Mouse (Mus musculus) cerebellum, adult 9-11 months (tissue): ENCODE results near the gene Wnt3a.
"Not testable (repeated sequence)": the region's sequence is repeated elsewhere in the genome, so short reads cannot be mapped to it uniquely, and the experiment has no call there.

ENCODE experiments used
- DNase-seq: peaks from one replicate; pipeline ENCODE4 v3.0.0; 2022

The Wnt3a gene

DNA sequence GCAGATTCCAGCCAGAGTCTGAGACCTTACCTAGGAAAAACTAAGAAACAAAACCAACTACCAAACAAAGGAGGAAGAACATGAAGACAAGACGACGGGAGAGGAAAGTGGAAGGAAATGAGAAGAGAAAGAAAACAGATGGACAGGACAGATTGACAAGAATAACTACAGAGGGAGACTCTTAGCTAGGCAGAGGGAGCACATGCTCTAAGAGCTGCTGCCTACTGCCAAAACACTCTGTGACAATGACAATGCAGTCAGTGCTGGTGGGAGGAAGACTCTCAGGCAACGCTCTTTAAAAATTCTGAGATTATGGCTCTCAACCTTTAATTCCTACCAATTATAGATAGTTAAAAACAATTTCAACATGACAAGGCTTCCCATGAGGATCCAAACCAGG, 73.6 kb downstream of the Wnt3a start:
- DNase-seq: no peak

DNA sequence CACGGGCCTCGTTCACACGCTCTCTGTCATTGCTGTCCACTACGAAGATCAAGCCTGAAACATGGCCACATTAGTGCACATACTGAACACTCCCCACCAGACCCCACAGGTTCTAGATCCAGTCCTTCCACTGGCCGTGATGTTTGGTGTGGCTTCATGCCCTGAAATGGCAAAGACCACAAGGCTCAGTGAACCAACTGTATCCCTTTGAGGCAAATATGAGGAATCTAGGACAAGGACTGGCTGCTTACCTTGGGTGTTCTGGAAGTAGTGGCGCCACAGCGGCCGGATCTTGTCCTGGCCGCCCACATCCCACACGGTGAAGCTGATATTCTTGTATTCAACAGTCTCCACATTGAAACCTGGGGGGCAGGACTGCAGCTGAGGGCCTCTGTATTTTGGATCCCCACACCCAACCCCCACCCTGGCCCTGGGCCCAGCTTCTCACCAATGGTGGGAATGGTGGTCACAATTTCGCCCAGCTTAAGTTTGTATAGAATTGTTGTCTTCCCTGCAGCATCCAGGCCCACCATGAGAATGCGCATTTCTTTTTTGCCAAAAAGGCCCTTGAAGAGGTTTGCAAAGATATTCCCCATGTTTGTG, 77.6 kb downstream of the Wnt3a start:
- DNase-seq: no peak

DNA sequence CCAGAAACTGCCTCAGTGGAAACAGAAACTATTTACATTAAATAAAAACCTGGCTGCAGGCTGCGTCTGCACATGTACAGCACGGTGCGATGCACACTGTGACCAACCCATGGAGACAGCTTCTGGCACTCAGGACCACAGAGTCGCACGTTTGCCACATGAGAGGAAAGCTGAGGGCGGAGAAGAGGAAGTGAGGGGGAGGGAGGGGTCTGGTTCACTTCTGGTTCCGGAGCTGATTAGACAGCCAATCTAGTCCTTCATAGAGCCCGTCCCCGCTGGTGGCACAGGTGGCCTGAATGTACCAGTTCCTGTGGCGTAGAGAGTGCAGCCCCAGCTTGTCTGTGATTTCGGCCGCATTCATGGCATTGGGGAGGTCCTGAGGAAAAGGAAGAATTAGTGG, 78.2 kb downstream of the Wnt3a start:
- not testable (repeated sequence) for DNase-seq

DNA sequence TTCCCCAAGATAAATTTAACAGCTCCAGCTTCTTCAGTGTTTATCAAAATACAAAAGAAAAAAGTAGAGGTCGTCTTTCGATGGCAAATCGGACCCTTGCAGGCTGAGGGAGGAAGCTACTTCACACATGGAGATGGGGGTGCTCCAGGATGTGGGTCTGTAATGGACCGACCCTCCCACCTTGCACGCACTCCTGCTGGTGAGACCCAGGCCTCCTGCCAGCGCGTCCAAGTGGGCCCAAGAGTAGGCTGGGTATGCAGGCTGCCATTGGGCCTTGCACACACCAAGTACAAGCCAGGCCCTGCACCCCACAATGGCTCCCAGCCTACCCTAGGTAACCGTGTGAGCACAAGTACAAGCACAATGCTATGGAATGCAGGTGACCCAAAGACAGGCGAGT, 79.0 kb downstream of the Wnt3a start:
- not testable (repeated sequence) for DNase-seq

DNA sequence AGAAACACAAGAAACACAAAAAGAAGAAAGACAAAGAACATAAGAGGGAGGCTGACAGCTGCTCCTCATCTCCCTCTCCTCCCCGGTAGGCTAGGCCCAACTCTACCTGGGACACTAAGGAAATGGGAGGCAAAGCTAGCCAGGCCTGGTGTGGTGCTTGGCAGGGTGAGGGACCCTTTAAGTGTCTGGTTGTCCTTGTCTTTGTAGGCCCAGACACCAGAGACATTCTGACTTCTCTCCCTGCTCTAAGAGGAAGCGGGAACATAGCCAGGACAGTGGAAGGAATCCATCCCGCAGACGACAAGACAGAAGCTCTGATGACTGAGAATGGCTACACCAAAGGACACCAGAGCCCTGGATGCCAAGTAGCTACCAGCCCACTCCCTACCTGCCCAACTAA, 80.5 kb downstream of the Wnt3a start:
- no peak for DNase-seq

DNA sequence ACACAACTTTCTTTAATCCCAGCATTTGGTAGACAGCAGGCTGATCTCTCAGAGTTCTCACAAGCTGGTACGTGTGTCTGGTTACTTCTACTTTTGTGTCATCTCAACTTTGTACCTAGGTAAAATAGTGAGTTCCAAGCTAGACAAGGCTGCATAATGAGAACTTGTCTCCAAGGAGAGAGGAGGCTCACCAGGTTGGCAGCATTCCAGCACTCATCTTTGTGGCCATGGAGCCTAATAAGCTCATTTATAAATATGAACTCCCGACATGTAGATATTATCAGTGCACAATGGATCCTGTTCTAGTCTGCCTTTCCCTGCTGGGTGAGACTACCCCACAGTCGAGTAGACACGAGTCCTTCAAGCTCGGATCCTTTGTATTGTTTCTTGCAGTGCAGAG, 81.0 kb downstream of the Wnt3a start:
- DNase-seq: no peak

DNA sequence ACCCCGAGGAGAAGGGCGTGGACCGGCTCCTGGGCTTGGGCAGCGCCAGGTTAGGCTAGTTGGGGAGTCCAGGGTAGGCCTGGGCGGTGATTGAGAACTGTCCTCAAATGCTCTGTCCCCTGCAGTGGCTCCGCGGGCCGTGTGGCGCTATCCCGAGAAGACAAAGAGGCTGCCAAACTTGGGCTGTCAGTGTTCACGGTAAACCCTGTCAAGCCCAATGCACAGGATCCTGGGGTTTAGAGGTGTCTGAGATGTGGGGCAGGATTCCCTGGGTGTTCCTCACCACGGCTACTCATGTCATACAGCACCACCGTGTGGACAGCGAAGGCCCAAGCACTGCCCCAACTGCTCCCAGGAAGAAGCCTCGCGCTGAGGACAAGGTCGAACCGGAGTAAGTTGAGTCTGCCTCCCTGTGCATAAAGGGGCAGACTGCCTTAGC, 81.5 kb downstream of the Wnt3a start:
- DNase-seq: peak; percentile 78

DNA sequence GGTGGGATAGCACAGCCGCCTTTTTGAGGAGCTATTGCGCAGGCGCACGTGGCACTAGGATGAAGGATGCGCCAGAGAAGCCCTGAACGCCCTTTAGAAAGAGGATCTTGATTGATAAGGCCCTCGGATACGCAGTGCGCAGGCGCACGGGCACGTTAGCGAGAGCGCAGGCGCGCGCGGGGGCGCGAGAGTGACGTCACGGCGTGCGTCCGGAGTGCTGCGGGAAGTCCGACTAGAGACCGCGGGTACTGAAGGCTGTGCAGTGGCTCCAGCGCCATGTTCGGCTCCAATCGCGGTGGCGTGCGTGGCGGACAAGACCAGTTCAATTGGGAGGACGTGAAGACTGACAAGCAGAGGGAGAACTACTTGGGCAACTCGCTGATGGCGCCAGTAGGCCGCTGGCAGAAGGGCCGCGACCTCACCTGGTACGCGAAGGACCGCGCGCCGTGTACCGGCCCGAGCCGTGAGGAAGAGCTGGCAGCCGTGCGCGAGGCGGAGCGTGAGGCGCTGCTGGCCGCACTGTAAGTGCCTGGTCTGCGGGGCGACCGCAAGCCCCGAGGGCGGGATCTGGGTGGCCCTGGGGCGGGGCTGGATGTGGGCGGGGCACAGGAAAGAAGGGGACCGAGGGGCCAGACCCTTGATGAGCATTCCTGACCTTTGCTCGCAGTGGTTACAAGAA, 82.3 kb downstream of the Wnt3a start, which contains the start of gene 2310033P09Rik:
2310033P09Rik (plus strand) TSS at position 169 of the 679 bp plus-strand sequence.
- peak; percentile 96 for DNase-seq

DNA sequence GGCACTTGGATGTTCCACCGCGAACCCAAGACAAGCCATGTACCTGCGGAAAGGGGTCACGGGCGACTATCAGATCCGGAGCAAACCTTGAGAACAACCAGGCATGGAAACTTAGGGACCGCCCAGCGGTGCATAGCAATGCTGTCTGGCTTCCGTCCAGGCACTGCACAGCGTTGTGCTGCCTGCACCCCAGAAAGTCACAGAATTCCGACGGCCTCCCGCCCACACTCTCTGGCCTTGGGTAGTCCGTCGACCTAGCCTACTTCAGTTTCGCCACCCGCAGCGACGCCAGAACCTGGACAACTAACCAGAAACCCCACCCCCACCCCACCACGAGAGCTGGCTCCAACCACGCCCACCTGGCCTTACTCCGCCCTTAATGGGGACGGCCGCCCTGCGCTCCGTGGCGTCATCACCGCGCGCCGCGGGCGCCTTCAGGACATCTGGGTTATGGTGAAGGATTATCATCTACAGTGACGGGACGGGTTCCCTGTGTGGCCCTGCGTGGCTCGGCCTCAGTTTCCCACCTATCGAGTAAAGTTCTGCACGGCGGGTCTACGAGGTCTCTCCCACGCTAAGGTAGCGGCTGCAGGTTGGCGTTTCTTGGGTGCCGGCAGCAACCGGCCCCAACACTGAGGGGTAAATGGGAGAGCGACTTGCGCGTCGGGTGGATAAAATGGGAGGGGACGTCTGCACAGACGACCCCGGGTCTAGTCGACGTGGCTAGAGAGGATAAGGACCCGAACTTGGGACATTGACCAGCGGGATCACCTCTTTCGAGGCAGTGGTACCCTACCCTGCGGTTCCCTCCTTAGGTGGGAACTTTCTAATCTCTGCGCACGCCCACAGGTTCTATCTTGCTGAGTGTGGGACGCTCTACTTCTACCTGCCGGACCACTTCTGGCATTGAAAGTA, 88.2 kb downstream of the Wnt3a start, which contains the start of gene Mrpl55:
Mrpl55 (plus strand) TSS at position 406 of the 915 bp plus-strand sequence.
- DNase-seq: peak; percentile 91

DNA sequence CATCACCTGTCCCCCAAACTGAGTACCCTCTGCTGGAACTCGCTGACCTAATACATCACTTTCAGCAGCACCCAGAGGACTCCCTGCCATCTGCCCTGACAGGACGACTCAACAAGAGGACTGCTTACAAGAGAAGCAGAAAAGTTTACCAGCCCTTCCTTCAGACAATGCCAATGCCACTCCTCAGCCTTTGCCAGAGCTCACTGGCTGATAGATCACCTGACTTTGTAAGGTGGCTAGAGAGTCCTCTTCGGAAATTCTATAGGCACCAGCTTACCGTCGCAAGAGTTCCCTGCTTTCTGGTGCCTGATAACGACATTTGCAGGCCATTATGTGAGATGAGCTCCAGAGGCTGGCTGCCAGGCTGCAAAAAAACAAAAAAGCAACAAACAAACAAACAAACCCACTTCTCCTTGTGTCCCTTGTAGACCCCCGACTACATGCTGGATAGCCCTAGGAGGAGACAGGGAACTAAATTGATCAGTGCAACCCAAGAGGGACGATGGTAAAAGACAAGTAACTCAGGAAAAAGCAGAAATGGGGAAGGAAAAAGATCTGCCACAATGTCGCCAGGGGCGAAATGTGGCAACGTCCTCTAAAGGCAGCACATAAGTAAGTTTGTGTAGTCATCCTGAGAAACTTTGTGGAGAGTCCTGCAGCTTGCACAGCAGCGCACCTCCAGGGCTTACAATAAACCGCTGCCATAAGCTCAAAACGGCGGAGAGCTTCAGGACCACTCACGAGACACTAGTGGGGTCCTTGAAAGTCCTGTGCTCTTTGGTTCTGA, 89.1 kb downstream of the Wnt3a start:
- DNase-seq: no peak
